Mouse (Mus musculus) heart, embryonic 15.5 days (tissue): ENCODE data around the gene Tpgs1. TPM values are rescaled to one million over a fixed set of nuclear protein-coding genes. Genes with fewer than 3 reads are reported as not detected.
A peak's percentile ranks its signal among the peaks of the same experiment; 100 is the strongest.

Experiments
- ATAC-seq: fragments of 200-750 bp; cut with Nextera tagmentation; replicated peaks from 2 replicates; pipeline ENCODE4 v1.8.0; 2017; ENCODE audit warnings: low read depth, moderate TSS enrichment; ENCODE audit not compliant: insufficient number of reproducible peaks, insufficient read depth, low FRiP score
- H3K27ac ChIP-seq: fragments of 300-500 bp; sonication (generic); 2 replicates; pipeline ENCODE4 v1.5.1; 2015; ENCODE audit warnings: mild to moderate bottlenecking, inconsistent platforms
- H3K27me3 ChIP-seq: fragments of 300-500 bp; sonication (generic); 2 replicates; pipeline ENCODE4 v1.6.1; 2015; ENCODE audit warnings: inconsistent platforms
- H3K36me3 ChIP-seq: fragments of 300-500 bp; sonication (generic); 2 replicates; pipeline ENCODE4 v1.6.1; 2015; ENCODE audit warnings: mild to moderate bottlenecking, inconsistent platforms
- H3K4me1 ChIP-seq: fragments of 300-500 bp; sonication (generic); replicated peaks from 2 replicates; pipeline ENCODE4 v1.6.1; 2015; ENCODE audit warnings: inconsistent platforms
- H3K4me2 ChIP-seq: fragments of 300-500 bp; sonication (generic); 2 replicates; pipeline ENCODE4 v1.6.1; 2015; ENCODE audit warnings: inconsistent platforms, mild to moderate bottlenecking, moderate library complexity
- H3K4me3 ChIP-seq: fragments of 300-500 bp; sonication (generic); 2 replicates; pipeline ENCODE4 v1.5.1; 2015; ENCODE audit warnings: mild to moderate bottlenecking, inconsistent platforms
- H3K9ac ChIP-seq: fragments of 300-500 bp; sonication (generic); 2 replicates; pipeline ENCODE4 v1.6.1; 2015; ENCODE audit warnings: mild to moderate bottlenecking, inconsistent platforms
- H3K9me3 ChIP-seq: fragments of 300-500 bp; sonication (generic); replicated peaks from 2 replicates; pipeline ENCODE4 v1.6.1; 2016; ENCODE audit warnings: inconsistent platforms
- WGBS: fragments of 180-500 bp; shearing (Covaris S2); methylation state at CpG from one replicate; pipeline ENCODE4 v1.1.7; 2015; ENCODE audit warnings: mixed read lengths; 5-methylcytosine and 5-hydroxymethylcytosine counted together
- polyA plus RNA-seq: library from polyadenylated mRNA; unstranded; fragments of >200 nt; fragmentation: Nextera tagmentation; extraction: Ambion mirVana; gene quantifications from 2 replicates; pipeline ENCODE4 v1.2.1, GENCODE M21; 2015

Tpgs1 gene
- polyA plus RNA-seq, result 39.5 and 46.8 TPM in 2 replicates

GRCm38 (mm10) chr10:79668771-79669575, at the start of gene Tpgs1:
Gene Tpgs1 (plus strand): TSS chr10:79669369.
- Histone ChIP-seq H3K27ac (peak within 1 kb of the TSS; percentile 83), H3K4me3 (peak within 1 kb of the TSS; percentile 62), H3K27me3 (peaks cover 4% of the 10 kb centered on the region; the same call in 1 of the 2 replicates), H3K36me3 (no peaks in the 10 kb centered on the region), H3K4me2 (peak within 1 kb of the TSS; percentile 73), H3K4me1 (peaks cover 17% of the 10 kb centered on the region), H3K9me3 (no peaks in the 10 kb centered on the region), H3K9ac (peak within 1 kb of the TSS; percentile 64)
- 0% methylated on average over 44 of the region's 45 CpGs for WGBS
- ATAC-seq, result peak; percentile 75

- Histone ChIP-seq H3K4me2 (no peak overlapping the region), H3K36me3 (no peaks in the 10 kb centered on the region), H3K27me3 (peaks cover 10% of the 10 kb centered on the region; the same call in 1 of the 2 replicates), H3K9ac (no peak overlapping the region), H3K9me3 (no peaks in the 10 kb centered on the region), H3K4me1 (no peaks in the 10 kb centered on the region), H3K27ac (no peak overlapping the region), H3K4me3 (no peak overlapping the region)
- WGBS, result 66% methylated on average over 12 of the region's 12 CpGs
- ATAC-seq, result no peak
Measured at GRCm38 (mm10) chr10:79623950-79624349, 45.2 kb upstream of the Tpgs1 start.

GRCm38 (mm10) chr10:79625398-79625797, 43.8 kb upstream of the Tpgs1 start:
- Histone ChIP-seq H3K27me3 (peaks cover 10% of the 10 kb centered on the region; the same call in 1 of the 2 replicates), H3K4me3 (no peak overlapping the region), H3K9me3 (no peaks in the 10 kb centered on the region), H3K36me3 (no peaks in the 10 kb centered on the region), H3K4me1 (no peaks in the 10 kb centered on the region), H3K4me2 (no peak overlapping the region), H3K9ac (no peak overlapping the region), H3K27ac (no peak overlapping the region)
- WGBS, result 76% methylated on average over 9 of the region's 9 CpGs
- ATAC-seq, result no peak

- Histone ChIP-seq H3K4me3 (no peak overlapping the region), H3K4me1 (no peaks in the 10 kb centered on the region), H3K9me3 (no peaks in the 10 kb centered on the region), H3K27ac (no peak overlapping the region), H3K27me3 (peaks cover 7% of the 10 kb centered on the region; the same call in 1 of the 2 replicates), H3K36me3 (no peaks in the 10 kb centered on the region), H3K4me2 (no peak overlapping the region), H3K9ac (no peak overlapping the region)
- ATAC-seq, result no peak
- 73% methylated on average over 10 of the region's 10 CpGs for WGBS
Measured at GRCm38 (mm10) chr10:79626156-79626555, 43.0 kb upstream of the Tpgs1 start.

- Histone ChIP-seq H3K9me3 (no peaks in the 10 kb centered on the region), H3K9ac (no peak overlapping the region), H3K36me3 (no peaks in the 10 kb centered on the region), H3K27me3 (peaks cover under 1% of the 10 kb centered on the region; the same call in 1 of the 2 replicates), H3K4me1 (no peaks in the 10 kb centered on the region), H3K27ac (no peak overlapping the region), H3K4me2 (no peak overlapping the region), H3K4me3 (no peak overlapping the region)
- ATAC-seq, result no peak
- 79% methylated on average over 5 of the region's 5 CpGs for WGBS
Measured at GRCm38 (mm10) chr10:79628377-79628776, 40.8 kb upstream of the Tpgs1 start.

- H3K36me3 ChIP-seq, result no peaks in the 10 kb centered on the region
- no peak for ATAC-seq
- peaks cover 15% of the 10 kb centered on the region for H3K27me3 ChIP-seq
- H3K4me3 ChIP-seq, result no peak overlapping the region
- 76% methylated on average over 4 of the region's 4 CpGs for WGBS
- H3K9ac ChIP-seq, result no peak overlapping the region
- H3K4me2 ChIP-seq, result no peak overlapping the region
- no peak overlapping the region for H3K27ac ChIP-seq
- no peaks in the 10 kb centered on the region for H3K9me3 ChIP-seq
- H3K4me1 ChIP-seq, result no peaks in the 10 kb centered on the region
Measured at GRCm38 (mm10) chr10:79631432-79631831, 37.7 kb upstream of the Tpgs1 start.

- no peaks in the 10 kb centered on the region for H3K36me3 ChIP-seq
- WGBS, result 73% methylated on average over 17 of the region's 17 CpGs
- H3K4me3 ChIP-seq, result no peak overlapping the region
- peaks cover 12% of the 10 kb centered on the region for H3K4me1 ChIP-seq
- H3K9me3 ChIP-seq, result no peaks in the 10 kb centered on the region
- no peak overlapping the region for H3K9ac ChIP-seq
- peaks cover 33% of the 10 kb centered on the region for H3K27me3 ChIP-seq
- ATAC-seq, result no peak
- H3K4me2 ChIP-seq, result no peak overlapping the region
- no peak overlapping the region for H3K27ac ChIP-seq
Measured at GRCm38 (mm10) chr10:79633006-79633777, 36.0 kb upstream of the Tpgs1 start.

GRCm38 (mm10) chr10:79636287-79636686, 32.9 kb upstream of the Tpgs1 start:
- WGBS, result 80% methylated on average over 8 of the region's 8 CpGs
- H3K36me3 ChIP-seq, result no peaks in the 10 kb centered on the region
- H3K27me3 ChIP-seq, result peaks cover 56% of the 10 kb centered on the region

GRCm38 (mm10) chr10:79637128-79638110, 31.8 kb upstream of the Tpgs1 start, which contains the start of gene Shc2:
Gene Shc2 (minus strand): TSS chr10:79637918.
- Histone ChIP-seq H3K27ac (no peak within 1 kb of the TSS), H3K36me3 (no peaks in the 10 kb centered on the region), H3K9me3 (no peaks in the 10 kb centered on the region), H3K4me2 (peak within 1 kb of the TSS; percentile 98), H3K4me1 (peaks cover 22% of the 10 kb centered on the region), H3K9ac (peak within 1 kb of the TSS; percentile 57), H3K4me3 (peak within 1 kb of the TSS; percentile 67), H3K27me3 (peaks cover 56% of the 10 kb centered on the region)
- WGBS, result under 1% methylated on average over 108 of the region's 116 CpGs
- ATAC-seq, result peak; percentile 54; the same call in 1 of the 2 replicates

More at GRCm38 (mm10) chr10:79636287-79636686, 32.9 kb upstream of the Tpgs1 start:
- H3K4me2 ChIP-seq, result no peak overlapping the region; the same call in 1 of the 2 replicates
- H3K4me3 ChIP-seq, result peak overlapping the region; percentile 67; the same call in 1 of the 2 replicates
- peaks cover 22% of the 10 kb centered on the region for H3K4me1 ChIP-seq
- no peaks in the 10 kb centered on the region for H3K9me3 ChIP-seq
- ATAC-seq, result no peak
- no peak overlapping the region for H3K27ac ChIP-seq
- no peak overlapping the region for H3K9ac ChIP-seq

- H3K36me3 ChIP-seq, result no peaks in the 10 kb centered on the region
- peaks cover 56% of the 10 kb centered on the region for H3K27me3 ChIP-seq
- H3K9ac ChIP-seq, result no peak overlapping the region
- ATAC-seq, result peak; percentile 37; the same call in 1 of the 2 replicates
- WGBS, result 6% methylated on average over 23 of the region's 23 CpGs
- H3K4me3 ChIP-seq, result peak overlapping the region; percentile 67
- no peaks in the 10 kb centered on the region for H3K9me3 ChIP-seq
- H3K27ac ChIP-seq, result no peak overlapping the region
- H3K4me1 ChIP-seq, result peaks cover 22% of the 10 kb centered on the region
- peak overlapping the region; percentile 98 for H3K4me2 ChIP-seq
Measured at GRCm38 (mm10) chr10:79638486-79639204, 30.5 kb upstream of the Tpgs1 start.
